Mouse (Mus musculus) thymus, postnatal 0 days (tissue): Measurements from ENCODE around the gene Foxl2. TPM values are rescaled to one million over a fixed set of nuclear protein-coding genes. Genes with fewer than 3 reads are reported as not detected.

Experiments used
- polyA plus RNA-seq: library from polyadenylated mRNA; unstranded; fragments of >200 nt; fragmentation: Nextera tagmentation; extraction: Ambion mirVana; gene quantifications from 2 replicates; pipeline ENCODE4 v1.2.1, GENCODE M21; 2015

Foxl2 gene
- polyA plus RNA-seq, 1 experiment from 2014 or later, result not detected

Other genes starting within 250 kb of the Foxl2 start
- gene Prr23a1, start 112.8 kb upstream of the Foxl2 start, polyA plus RNA-seq, result not detected in 2 replicates
- gene Prr23a2, start 98.8 kb upstream of the Foxl2 start, polyA plus RNA-seq, result not detected in 2 replicates
- not detected in 2 replicates for gene Prr23a3, start 90.5 kb upstream of the Foxl2 start, polyA plus RNA-seq
- not detected in 2 replicates for gene 7420426K07Rik, start 52.2 kb upstream of the Foxl2 start, polyA plus RNA-seq
- 52.4 and 54.8 TPM in 2 replicates for gene Faim, start 31.1 kb downstream of the Foxl2 start, polyA plus RNA-seq
- gene Gm1123, start 80.4 kb downstream of the Foxl2 start, polyA plus RNA-seq, result not detected in 2 replicates
- gene Pik3cb, start 185.3 kb downstream of the Foxl2 start, polyA plus RNA-seq, result 1.2 and 1.6 TPM in 2 replicates